Mouse (Mus musculus): ENCODE measurements around the gene Hist1h1c. TPM values are rescaled to one million over a fixed set of nuclear protein-coding genes. Genes with fewer than 3 reads are reported as not detected.
"Not testable (repeated sequence)": the region's sequence is repeated elsewhere in the genome, so short reads cannot be mapped to it uniquely, and the experiment has no call there.

Hist1h1c gene
- polyA plus RNA-seq, 1 experiment from 2014 or later, result 32.3 TPM

DNA sequence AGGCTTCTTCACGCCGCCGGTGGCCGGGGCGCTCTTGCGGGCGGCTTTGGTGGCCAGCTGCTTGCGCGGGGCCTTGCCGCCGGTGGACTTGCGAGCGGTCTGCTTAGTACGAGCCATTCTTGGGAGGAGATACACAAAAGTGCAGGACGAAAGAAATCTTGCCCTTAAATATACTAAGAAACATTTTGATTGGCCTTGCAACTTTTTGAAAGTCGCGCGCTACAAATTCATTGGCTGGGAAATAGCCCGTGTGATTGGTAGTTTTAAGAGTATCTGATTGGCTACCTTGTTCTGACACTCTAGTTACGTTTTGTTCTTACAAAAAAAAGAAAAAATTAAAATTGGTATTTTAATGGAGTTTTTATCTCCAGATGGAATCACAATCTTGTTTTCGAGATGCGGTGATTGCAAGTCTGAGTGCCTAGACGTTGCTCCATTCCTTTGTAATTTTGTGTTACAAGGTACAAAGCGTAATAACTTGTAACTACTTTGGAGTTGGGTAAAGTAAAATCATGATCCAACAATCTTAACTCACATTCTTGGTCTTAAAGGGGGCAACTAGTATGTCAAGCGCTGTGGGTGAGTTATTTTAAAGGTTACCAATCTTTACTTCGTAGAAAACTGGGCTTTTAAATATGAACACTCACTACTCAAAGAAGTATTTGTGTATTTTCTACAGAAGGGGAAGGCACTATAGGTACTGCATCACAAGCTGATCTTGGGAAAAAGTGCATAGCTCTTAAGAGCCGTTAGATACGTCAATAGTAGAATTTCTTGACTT is 7.0 kb downstream of the Hist1h1c start, which contains the start of gene Hist1h3c:
Gene Hist1h3c (minus strand): TSS at position 222 of the 781 bp plus-strand sequence.
- Histone ChIP-seq H3K27ac (ENCODE audit: low read depth) (peak within 1 kb of the TSS; percentile 100), H3K9me3 (ENCODE audit: low read depth, low read length) (no peaks in the 10 kb centered on the region), H3K4me2 (peak within 1 kb of the TSS; percentile 91), H3K36me3 (ENCODE audit: insufficient read depth) (no peaks in the 10 kb centered on the region), H3K9ac (peak within 1 kb of the TSS; percentile 79), H3K4me3 (ENCODE audit: low read depth, low read length) (peak within 1 kb of the TSS; percentile 45), H3K27me3 (ENCODE audit: insufficient read depth, low read length) (no peaks in the 10 kb centered on the region), H3K4me1 (ENCODE audit: insufficient read depth) (peaks cover 10% of the 10 kb centered on the region)
- WGBS, result under 1% methylated on average over 23 of the region's 28 CpGs
- TF ChIP-seq CTCF (IDR thresholded peaks at IDR 0.05; ENCODE audit: low read depth), result no peak
- ATAC-seq (ENCODE audit: insufficient read depth) (peak; percentile 68), DNase-seq (peak; percentile 98)

GRCm38 (mm10) chr13:23746201-23747080 is 7.8 kb downstream of the Hist1h1c start, which contains the start of gene Hist1h2bb:
Hist1h2bb (plus strand) TSS chr13:23746734.
- H3K27ac ChIP-seq (ENCODE audit: low read depth), result peak within 1 kb of the TSS; percentile 100
- peak; percentile 5; the same call in 1 of the 2 replicates for TF ChIP-seq CTCF (IDR thresholded peaks at IDR 0.05; ENCODE audit: low read depth)
- H3K9ac ChIP-seq, result peak within 1 kb of the TSS; percentile 79
- under 1% methylated on average over 35 of the region's 58 CpGs for WGBS
- ATAC-seq (ENCODE audit: insufficient read depth) (peak; percentile 93), DNase-seq (peak; percentile 93)
- not testable (repeated sequence) for H3K36me3 ChIP-seq (ENCODE audit: insufficient read depth); H3K27me3 ChIP-seq (ENCODE audit: insufficient read depth, low read length); H3K9me3 ChIP-seq (ENCODE audit: low read depth, low read length); H3K4me1 ChIP-seq (ENCODE audit: insufficient read depth)
- H3K4me3 ChIP-seq (ENCODE audit: low read depth, low read length), result peak within 1 kb of the TSS; percentile 45
- H3K4me2 ChIP-seq, result peak within 1 kb of the TSS; percentile 91

DNA sequence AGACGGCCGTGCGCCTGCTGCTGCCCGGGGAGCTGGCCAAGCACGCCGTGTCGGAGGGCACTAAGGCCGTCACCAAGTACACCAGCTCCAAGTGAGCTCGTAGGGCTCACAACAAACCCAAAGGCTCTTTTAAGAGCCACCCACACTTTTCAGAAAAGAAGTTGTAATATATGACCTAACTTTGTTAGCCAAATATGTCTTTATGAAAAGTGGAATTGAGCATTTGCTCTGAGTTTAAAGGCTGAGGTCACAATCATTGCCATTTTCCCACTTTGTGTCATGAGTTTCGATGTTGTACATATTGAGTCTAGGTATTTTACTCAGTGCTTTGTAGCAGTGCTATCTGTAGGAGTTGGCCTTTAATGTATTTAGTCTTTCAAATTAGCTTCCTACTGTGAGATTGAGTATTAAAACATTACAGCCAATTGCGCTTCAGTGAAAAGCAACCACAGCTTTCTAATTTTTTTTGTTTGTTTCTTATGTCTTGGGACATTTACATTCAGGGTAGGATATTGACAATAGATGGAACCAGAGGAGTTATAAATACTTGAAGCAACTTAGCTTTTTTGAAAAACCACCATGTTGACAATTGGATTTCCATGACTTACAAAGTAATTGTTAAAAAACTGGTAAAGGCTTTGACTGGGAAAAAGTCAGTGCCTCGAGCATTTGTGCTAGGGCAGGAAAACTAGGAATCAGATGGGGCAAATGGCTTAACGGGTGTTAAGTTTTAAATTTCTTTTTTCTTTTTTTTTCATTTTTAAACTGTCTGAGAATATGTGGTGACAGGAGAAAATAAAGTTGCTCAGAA is 8.7 kb downstream of the Hist1h1c start:
- H3K4me2 ChIP-seq, result peak overlapping the region; percentile 91
- peak; percentile 73 for DNase-seq

DNA sequence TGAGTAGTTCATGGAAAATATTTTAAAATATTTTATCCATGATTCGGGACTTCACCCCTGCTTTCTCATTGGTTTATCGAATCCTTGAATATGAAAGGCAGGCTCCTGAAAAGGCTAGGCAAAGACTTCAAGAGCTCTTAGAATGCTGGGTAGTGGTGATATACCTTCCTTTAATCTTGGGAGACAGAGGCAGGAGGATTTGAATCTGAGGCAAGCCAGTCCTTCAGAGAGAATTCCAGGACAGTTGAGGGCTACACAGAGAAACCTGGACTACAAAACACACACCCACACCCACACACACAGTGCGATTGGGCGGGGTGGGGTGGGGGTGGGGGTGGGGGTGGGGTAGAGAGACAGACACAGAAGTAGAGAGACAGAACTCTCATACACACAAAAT is 9.3 kb downstream of the Hist1h1c start:
- H3K4me3 ChIP-seq (ENCODE audit: low read depth, low read length), result peak overlapping the region; percentile 45
- peaks cover 8% of the 10 kb centered on the region for H3K4me1 ChIP-seq (ENCODE audit: insufficient read depth)
- H3K9me3 ChIP-seq (ENCODE audit: low read depth, low read length), result no peaks in the 10 kb centered on the region
- no peaks in the 10 kb centered on the region for H3K36me3 ChIP-seq (ENCODE audit: insufficient read depth)
- H3K27me3 ChIP-seq (ENCODE audit: insufficient read depth, low read length), result no peaks in the 10 kb centered on the region
- DNase-seq (peak; percentile 64), ATAC-seq (ENCODE audit: insufficient read depth) (no peak)
- peak overlapping the region; percentile 91 for H3K4me2 ChIP-seq
- H3K27ac ChIP-seq (ENCODE audit: low read depth), result peak overlapping the region; percentile 100
- WGBS, result 6% methylated on average over 4 of the region's 4 CpGs
- peak overlapping the region; percentile 62 for H3K9ac ChIP-seq
- TF ChIP-seq CTCF (IDR thresholded peaks at IDR 0.05; ENCODE audit: low read depth), result no peak

More for the DNA sequence above, 8.7 kb downstream of the Hist1h1c start:
- Histone ChIP-seq H3K27me3 (ENCODE audit: insufficient read depth, low read length) (no peaks in the 10 kb centered on the region), H3K4me3 (ENCODE audit: low read depth, low read length) (peak overlapping the region; percentile 45), H3K36me3 (ENCODE audit: insufficient read depth) (no peaks in the 10 kb centered on the region), H3K27ac (ENCODE audit: low read depth) (peak overlapping the region; percentile 100), H3K4me1 (ENCODE audit: insufficient read depth) (peaks cover 8% of the 10 kb centered on the region), H3K9ac (peak overlapping the region; percentile 62), H3K9me3 (ENCODE audit: low read depth, low read length) (no peaks in the 10 kb centered on the region)
- no peak for TF ChIP-seq CTCF (IDR thresholded peaks at IDR 0.05; ENCODE audit: low read depth)
- ATAC-seq (ENCODE audit: insufficient read depth), result no peak; the same call in 1 of the 2 replicates
- 2% methylated on average over 10 of the region's 13 CpGs for WGBS

- no peaks in the 10 kb centered on the region for H3K9me3 ChIP-seq (ENCODE audit: low read depth, low read length)
- H3K4me1 ChIP-seq (ENCODE audit: insufficient read depth), result peaks cover 12% of the 10 kb centered on the region
- TF ChIP-seq CTCF (IDR thresholded peaks at IDR 0.05; ENCODE audit: low read depth), result no peak
- no peak overlapping the region for H3K4me2 ChIP-seq
- H3K36me3 ChIP-seq (ENCODE audit: insufficient read depth), result no peaks in the 10 kb centered on the region
- H3K9ac ChIP-seq, result no peak overlapping the region
- H3K27ac ChIP-seq (ENCODE audit: low read depth), result peak overlapping the region; percentile 98
- no peak for ATAC-seq (ENCODE audit: insufficient read depth)
- WGBS, result 90% methylated on average over 5 of the region's 5 CpGs
- no peaks in the 10 kb centered on the region for H3K27me3 ChIP-seq (ENCODE audit: insufficient read depth, low read length)
- no peak for DNase-seq
- H3K4me3 ChIP-seq (ENCODE audit: low read depth, low read length), result no peak overlapping the region
Observed at GRCm38 (mm10) chr13:23749563-23750121, 11.0 kb downstream of the Hist1h1c start.

DNA sequence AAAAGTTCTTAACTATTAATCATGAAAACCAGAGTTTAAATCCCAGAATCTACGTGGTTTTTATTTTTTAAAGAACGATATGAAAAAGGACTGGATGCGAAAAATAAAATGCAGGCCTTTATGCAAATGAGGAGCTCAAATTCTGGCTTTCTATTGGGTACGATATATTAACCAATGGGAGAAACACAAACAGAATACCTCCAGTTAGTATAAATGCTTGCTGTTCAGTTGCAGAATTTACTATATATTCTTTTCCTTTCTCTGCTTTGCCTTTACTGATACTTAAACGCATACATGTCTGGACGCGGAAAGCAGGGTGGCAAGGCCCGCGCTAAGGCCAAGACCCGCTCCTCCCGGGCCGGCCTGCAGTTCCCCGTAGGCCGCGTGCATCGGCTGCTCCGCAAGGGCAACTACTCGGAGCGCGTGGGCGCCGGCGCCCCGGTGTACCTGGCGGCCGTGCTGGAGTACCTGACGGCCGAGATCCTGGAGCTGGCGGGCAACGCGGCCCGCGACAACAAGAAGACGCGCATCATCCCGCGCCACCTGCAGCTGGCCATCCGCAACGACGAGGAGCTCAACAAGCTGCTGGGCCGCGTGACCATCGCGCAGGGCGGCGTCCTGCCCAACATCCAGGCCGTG is 12.3 kb downstream of the Hist1h1c start, which contains the start of gene Hist1h2ab:
Gene Hist1h2ab (plus strand): TSS at position 288 of the 639 bp plus-strand sequence.
- DNase-seq, result peak; percentile 92
- H3K36me3 ChIP-seq (ENCODE audit: insufficient read depth); H3K9me3 ChIP-seq (ENCODE audit: low read depth, low read length); H3K27me3 ChIP-seq (ENCODE audit: insufficient read depth, low read length): not testable (repeated sequence)
- under 1% methylated on average over 27 of the region's 47 CpGs for WGBS
- ATAC-seq (ENCODE audit: insufficient read depth), result peak; percentile 43
- peak within 1 kb of the TSS; percentile 56 for H3K9ac ChIP-seq
- H3K4me1 ChIP-seq (ENCODE audit: insufficient read depth), result peaks cover 12% of the 10 kb centered on the region
- H3K4me2 ChIP-seq, result peak within 1 kb of the TSS; percentile 64
- peak within 1 kb of the TSS; percentile 41 for H3K4me3 ChIP-seq (ENCODE audit: low read depth, low read length)
- peak within 1 kb of the TSS; percentile 98 for H3K27ac ChIP-seq (ENCODE audit: low read depth)
